Mouse (Mus musculus) heart, postnatal 0 days (tissue): ENCODE data around the gene Tmem254a. TPM values are rescaled to one million over a fixed set of nuclear protein-coding genes. Genes with fewer than 3 reads are reported as not detected.
"Not testable (repeated sequence)": the region's sequence is repeated elsewhere in the genome, so short reads cannot be mapped to it uniquely, and the experiment has no call there.

Experiments used
- ATAC-seq: fragments of 200-750 bp; cut with Nextera tagmentation; 2 replicates; pipeline ENCODE4 v1.8.0; 2017; ENCODE audit warnings: low read depth, moderate number of reproducible peaks, moderate library complexity; ENCODE audit not compliant: insufficient read depth
- DNase-seq: peaks from one replicate; pipeline ENCODE4 v3.0.0-alpha.2; 2016; ENCODE audit warnings: low spot score
- H3K27ac ChIP-seq: fragments of 300-500 bp; sonication (generic); 2 replicates; pipeline ENCODE4 v1.5.1; 2014; ENCODE audit warnings: low read depth, mild to moderate bottlenecking
- H3K27me3 ChIP-seq: fragments of 300-500 bp; sonication (generic); 2 replicates; pipeline ENCODE4 v1.6.1; 2014; ENCODE audit warnings: low read length, mixed read lengths; ENCODE audit not compliant: control insufficient read depth, insufficient read depth
- H3K36me3 ChIP-seq: fragments of 300-500 bp; sonication (generic); replicated peaks from 2 replicates; pipeline ENCODE4 v1.6.1; 2014; ENCODE audit warnings: low read length, mixed read lengths; ENCODE audit not compliant: control insufficient read depth, insufficient read depth
- H3K4me1 ChIP-seq: fragments of 300-500 bp; sonication (generic); 2 replicates; pipeline ENCODE4 v1.6.1; 2014; ENCODE audit warnings: antibody characterized with exemption; ENCODE audit not compliant: control insufficient read depth, insufficient read depth
- H3K4me2 ChIP-seq: fragments of 300-500 bp; sonication (generic); 2 replicates; pipeline ENCODE4 v1.6.1; 2014; ENCODE audit warnings: low read depth, mild to moderate bottlenecking, low read length, moderate library complexity
- H3K4me3 ChIP-seq: fragments of 300-500 bp; sonication (generic); 2 replicates; pipeline ENCODE4 v1.5.1; 2014; ENCODE audit warnings: low read depth, low read length
- H3K9ac ChIP-seq: fragments of 300-500 bp; sonication (generic); replicated peaks from 2 replicates; pipeline ENCODE4 v1.6.1; 2014; ENCODE audit warnings: low read depth, low read length, mixed read lengths
- H3K9me3 ChIP-seq: fragments of 300-500 bp; sonication (generic); replicated peaks from 2 replicates; pipeline ENCODE4 v1.6.1; 2016; ENCODE audit warnings: low read length; ENCODE audit not compliant: control insufficient read depth
- WGBS: fragments of 180-500 bp; shearing (Covaris S2); extraction: QIAGEN DNeasy Blood & Tissue Kit; methylation state at CpG from one replicate; pipeline ENCODE4 v1.1.7; 2014; 5-methylcytosine and 5-hydroxymethylcytosine counted together
- polyA plus RNA-seq: library from polyadenylated mRNA; unstranded; fragments of >200 nt; fragmentation: Nextera tagmentation; extraction: Ambion mirVana; gene quantifications from 2 replicates; pipeline ENCODE4 v1.2.1, GENCODE M21; 2015
- total RNA-seq: library from RNA; depleted of rRNA; stranded (reverse); fragments of >200 nt; gene quantifications from 2 replicates; pipeline ENCODE4 v1.2.3, GENCODE M21; 2014; ENCODE audit warnings: low replicate concordance; rRNA removed

Tmem254a gene
- 8.8 TPM in 1 of 2 replicates, not detected in the other for total RNA-seq
- 1.6 and 2.3 TPM in 2 replicates for polyA plus RNA-seq

- not testable (repeated sequence) for H3K27me3 ChIP-seq, DNase-seq, H3K4me2 ChIP-seq, H3K9ac ChIP-seq, H3K4me1 ChIP-seq, H3K9me3 ChIP-seq, ATAC-seq, H3K27ac ChIP-seq, H3K36me3 ChIP-seq, H3K4me3 ChIP-seq
- no CpG with 5 or more reads among the region's 10 CpGs for WGBS
These were observed at the start of gene Tmem254a for GRCm38 (mm10) chr14:25927562-25927881. Gene Tmem254a, minus strand, starts transcription at chr14:25927672.

GRCm38 (mm10) chr14:25957861-25958260 is 30.4 kb upstream of the Tmem254a start:
- not testable (repeated sequence) for H3K4me2 ChIP-seq, DNase-seq, H3K27ac ChIP-seq, H3K4me3 ChIP-seq, H3K36me3 ChIP-seq, H3K27me3 ChIP-seq, H3K9ac ChIP-seq, H3K9me3 ChIP-seq, ATAC-seq, H3K4me1 ChIP-seq
- no CpG with 5 or more reads among the region's 3 CpGs for WGBS

GRCm38 (mm10) chr14:25938004-25938403 is 10.5 kb upstream of the Tmem254a start, which contains the start of gene Cphx1:
Gene Cphx1, plus strand, starts transcription at chr14:25938304.
- not testable (repeated sequence) for H3K4me1 ChIP-seq, DNase-seq, H3K9ac ChIP-seq, H3K27ac ChIP-seq, H3K4me3 ChIP-seq, H3K9me3 ChIP-seq, H3K27me3 ChIP-seq, H3K36me3 ChIP-seq, ATAC-seq, H3K4me2 ChIP-seq
- WGBS = no CpG with 5 or more reads among the region's 8 CpGs

GRCm38 (mm10) chr14:25936867-25937630 is 9.6 kb upstream of the Tmem254a start:
- not testable (repeated sequence) for H3K4me2 ChIP-seq, H3K27ac ChIP-seq, H3K9ac ChIP-seq, DNase-seq, H3K4me1 ChIP-seq, H3K4me3 ChIP-seq, H3K9me3 ChIP-seq, H3K36me3 ChIP-seq, ATAC-seq, H3K27me3 ChIP-seq
- whole genome bisulfite sequencing = no CpG with 5 or more reads among the region's 5 CpGs

- DNase-seq, H3K9me3 ChIP-seq, H3K9ac ChIP-seq, H3K36me3 ChIP-seq, H3K4me1 ChIP-seq, H3K4me3 ChIP-seq, H3K27ac ChIP-seq, H3K4me2 ChIP-seq, H3K27me3 ChIP-seq: not testable (repeated sequence)
- no CpG with 5 or more reads among the region's 44 CpGs for WGBS
- peak; percentile 60 for ATAC-seq
These were observed 484 bp downstream of the Tmem254a start for GRCm38 (mm10) chr14:25926814-25927561.

- H3K9me3 ChIP-seq, DNase-seq, ATAC-seq, H3K36me3 ChIP-seq, H3K9ac ChIP-seq, H3K4me3 ChIP-seq, H3K27me3 ChIP-seq, H3K27ac ChIP-seq, H3K4me2 ChIP-seq, H3K4me1 ChIP-seq: not testable (repeated sequence)
- no CpG with 5 or more reads among the region's 5 CpGs for WGBS
These were observed 8.9 kb downstream of the Tmem254a start for GRCm38 (mm10) chr14:25918427-25919170.

- not testable (repeated sequence) for H3K9ac ChIP-seq, H3K4me3 ChIP-seq, ATAC-seq, DNase-seq, H3K36me3 ChIP-seq, H3K27me3 ChIP-seq, H3K27ac ChIP-seq, H3K9me3 ChIP-seq, H3K4me1 ChIP-seq, H3K4me2 ChIP-seq
- WGBS = no CpG with 5 or more reads among the region's 8 CpGs
These were observed 18.5 kb downstream of the Tmem254a start for GRCm38 (mm10) chr14:25908976-25909375.

GRCm38 (mm10) chr14:25907272-25907671 is 20.2 kb downstream of the Tmem254a start:
- H3K36me3 ChIP-seq, H3K9ac ChIP-seq, H3K4me2 ChIP-seq, ATAC-seq, H3K27me3 ChIP-seq, H3K27ac ChIP-seq, H3K9me3 ChIP-seq, H3K4me3 ChIP-seq, H3K4me1 ChIP-seq, DNase-seq: not testable (repeated sequence)
- WGBS = no CpG with 5 or more reads among the region's 9 CpGs
